Mouse (Mus musculus) macrophage (primary cell): Measurements from ENCODE around the gene T2. TPM values are rescaled to one million over a fixed set of nuclear protein-coding genes. Genes with fewer than 3 reads are reported as not detected.

Source experiments
- H3K27ac ChIP-seq: fragments of 350-480 bp; formaldehyde crosslinking; 2 replicates; pipeline ENCODE4 v1.9.0; 2021
- H3K36me3 ChIP-seq: fragments of 350-480 bp; formaldehyde crosslinking; 2 replicates; pipeline ENCODE4 v1.9.0; 2021; ENCODE audit errors: inconsistent target
- H3K4me3 ChIP-seq: fragments of 350-480 bp; formaldehyde crosslinking; 2 replicates; pipeline ENCODE4 v1.9.0; 2021; ENCODE audit errors: inconsistent target
- H3K79me2 ChIP-seq: fragments of 350-480 bp; formaldehyde crosslinking; 2 replicates; pipeline ENCODE4 v1.9.0; 2021; ENCODE audit errors: inconsistent target
- WGBS: methylation state at CpG from one replicate; pipeline ENCODE4 v1.1.7; 2026; ENCODE audit warnings: inconsistent platforms; ENCODE audit not compliant: missing documents; 5-methylcytosine and 5-hydroxymethylcytosine counted together
- polyA plus RNA-seq: library from polyadenylated mRNA; stranded (reverse); fragments of 250-400 nt; gene quantifications from 3 replicates; pipeline ENCODE4 v1.2.4, GENCODE M21; 2018; ENCODE audit warnings: inconsistent platforms

T2 gene
- polyA plus RNA-seq, 1 experiment from 2014 or later = not detected

DNA sequence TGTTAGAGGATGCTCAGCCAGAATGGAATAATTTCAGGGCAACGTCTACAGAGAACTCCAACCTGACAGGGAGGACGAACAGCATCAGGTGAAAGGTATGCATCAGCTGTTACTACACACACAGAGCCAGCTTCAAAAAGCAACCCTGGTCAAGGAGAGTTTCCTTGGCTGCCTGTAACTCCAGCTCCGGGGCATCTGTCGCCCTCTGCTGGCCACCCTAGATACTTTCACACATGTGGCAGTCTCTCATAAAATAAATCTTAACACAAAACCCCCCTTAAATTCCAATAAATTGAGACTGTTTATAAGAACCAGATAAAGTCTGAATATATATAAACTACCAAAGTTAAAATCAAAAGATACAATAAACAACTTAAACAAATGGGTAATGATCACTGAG, 105.8 kb downstream of the T2 start:
- no peak overlapping the region for H3K4me3 ChIP-seq
- no peak overlapping the region for H3K27ac ChIP-seq
- 8% methylated on average over 4 of the region's 4 CpGs for WGBS
- H3K36me3 ChIP-seq = no peaks in the 10 kb centered on the region
- H3K79me2 ChIP-seq = no peaks in the 10 kb centered on the region

DNA sequence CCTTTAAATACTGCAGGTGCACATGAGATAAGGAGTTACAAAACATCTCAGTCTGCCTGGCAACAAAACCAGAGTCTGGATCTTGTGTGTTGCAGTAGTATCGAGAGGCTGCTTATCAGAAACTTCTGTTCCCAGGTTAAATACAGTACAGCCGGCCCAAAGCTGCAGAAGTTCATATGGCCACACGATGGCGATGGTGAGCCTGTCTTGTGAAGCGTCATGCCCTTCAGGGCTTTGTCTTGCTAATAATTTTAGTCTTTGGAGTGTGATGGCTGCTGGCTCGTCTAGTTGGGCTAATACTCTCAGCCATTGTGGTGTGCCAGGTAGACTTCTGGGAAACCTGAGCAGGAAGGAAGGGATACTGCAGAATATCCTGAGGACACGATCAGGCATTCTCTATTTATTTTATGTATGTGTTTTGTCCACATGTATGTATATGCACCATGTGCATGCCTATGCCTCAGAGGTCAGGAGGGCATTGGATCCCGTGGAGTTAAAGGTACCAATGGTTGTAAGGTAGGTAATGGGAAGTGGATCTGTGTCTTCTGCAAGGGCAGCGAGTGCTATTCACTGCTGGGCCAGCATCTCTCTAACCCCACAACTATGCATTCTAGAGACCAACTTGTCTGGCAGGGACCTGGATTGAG, 107.8 kb downstream of the T2 start:
- 23% methylated on average over 9 of the region's 9 CpGs for WGBS
- no peak overlapping the region for H3K27ac ChIP-seq
- H3K79me2 ChIP-seq = no peaks in the 10 kb centered on the region
- H3K36me3 ChIP-seq = no peaks in the 10 kb centered on the region
- H3K4me3 ChIP-seq = no peak overlapping the region

GRCm38 (mm10) chr17:8467771-8468170, 112.0 kb downstream of the T2 start:
- Histone ChIP-seq H3K79me2 (no peaks in the 10 kb centered on the region), H3K27ac (no peak overlapping the region)
- 87% methylated on average over 3 of the region's 3 CpGs for WGBS

GRCm38 (mm10) chr17:8468716-8469344, 113.0 kb downstream of the T2 start:
- Histone ChIP-seq H3K27ac (no peak overlapping the region), H3K4me3 (no peak overlapping the region), H3K36me3 (no peaks in the 10 kb centered on the region), H3K79me2 (no peaks in the 10 kb centered on the region)
- 13% methylated on average over 19 of the region's 19 CpGs for WGBS

More at GRCm38 (mm10) chr17:8467771-8468170, 112.0 kb downstream of the T2 start:
- Histone ChIP-seq H3K36me3 (no peaks in the 10 kb centered on the region), H3K4me3 (no peak overlapping the region)

Other genes starting within 250 kb of the T2 start
- 0.11 TPM in 1 of 3 replicates, not detected in the others for gene Gm49673, start 208.2 kb upstream of the T2 start, polyA plus RNA-seq
- gene Rnaset2a, start 207.9 kb upstream of the T2 start, polyA plus RNA-seq = 52.0 to 123 TPM (median 66.9 TPM) in 3 replicates
- gene Fgfr1op, start 190.5 kb upstream of the T2 start, polyA plus RNA-seq = 5.7 to 11.6 TPM (median 6.5 TPM) in 3 replicates
- not detected in 3 replicates for gene Ccr6, start 119.9 kb upstream of the T2 start, polyA plus RNA-seq
- gene Mpc1, start 73.1 kb upstream of the T2 start, polyA plus RNA-seq = 257 to 456 TPM (median 376 TPM) in 3 replicates
- 85.8 to 210 TPM (median 182 TPM) in 3 replicates for gene Sft2d1, start 44.9 kb upstream of the T2 start, polyA plus RNA-seq
- gene Prr18, start 18.5 kb upstream of the T2 start, polyA plus RNA-seq = 0.10 to 0.25 TPM (median 0.14 TPM) in 3 replicates
- gene T, start 78.4 kb downstream of the T2 start, polyA plus RNA-seq = not detected in 3 replicates
- gene Pde10a, start 169.4 kb downstream of the T2 start, polyA plus RNA-seq = 0.13 to 0.49 TPM (median 0.27 TPM) in 3 replicates
- gene Gm17087, start 211.0 kb downstream of the T2 start, polyA plus RNA-seq = not detected in 3 replicates